Mouse (Mus musculus) forebrain, embryonic 11.5 days (tissue): ENCODE measurements around the gene Lig4. TPM values are rescaled to one million over a fixed set of nuclear protein-coding genes. Genes with fewer than 3 reads are reported as not detected.

Source experiments
- ATAC-seq: fragments of 200-750 bp; cut with Nextera tagmentation; replicated peaks from 2 replicates; pipeline ENCODE4 v1.8.0; 2017; ENCODE audit warnings: moderate TSS enrichment; ENCODE audit not compliant: low FRiP score
- DNase-seq: peaks from one replicate; pipeline ENCODE4 v3.0.0-alpha.2; 2017; ENCODE audit warnings: low spot score
- H3K27ac ChIP-seq: fragments of 300-500 bp; sonication (generic); 2 replicates; pipeline ENCODE4 v1.5.1; 2014; ENCODE audit warnings: low read depth, low read length
- H3K27me3 ChIP-seq: fragments of 300-500 bp; sonication (generic); 2 replicates; pipeline ENCODE4 v1.6.1; 2014; ENCODE audit warnings: mild to moderate bottlenecking, low read length, mixed read lengths; ENCODE audit not compliant: control insufficient read depth, insufficient read depth
- H3K36me3 ChIP-seq: fragments of 300-500 bp; sonication (generic); 2 replicates; pipeline ENCODE4 v1.6.1; 2014; ENCODE audit warnings: mild to moderate bottlenecking, low read length, moderate library complexity, mixed read lengths; ENCODE audit not compliant: control insufficient read depth, insufficient read depth
- H3K4me1 ChIP-seq: fragments of 300-500 bp; sonication (generic); replicated peaks from 2 replicates; pipeline ENCODE4 v1.6.1; 2014; ENCODE audit warnings: low read length, mixed read lengths; ENCODE audit not compliant: control insufficient read depth, insufficient read depth
- H3K4me2 ChIP-seq: fragments of 300-500 bp; sonication (generic); 2 replicates; pipeline ENCODE4 v1.6.1; 2014; ENCODE audit warnings: low read depth, mild to moderate bottlenecking, low read length, moderate library complexity, mixed read lengths; ENCODE audit not compliant: severe bottlenecking
- H3K4me3 ChIP-seq: fragments of 300-500 bp; sonication (generic); 2 replicates; pipeline ENCODE4 v1.5.1; 2014; ENCODE audit warnings: low read depth, low read length
- H3K9ac ChIP-seq: fragments of 300-500 bp; sonication (generic); 2 replicates; pipeline ENCODE4 v1.6.1; 2014; ENCODE audit warnings: low read length
- H3K9me3 ChIP-seq: fragments of 300-500 bp; sonication (generic); 2 replicates; pipeline ENCODE4 v1.6.1; 2016; ENCODE audit warnings: low read length, mixed read lengths; ENCODE audit not compliant: control insufficient read depth
- WGBS: fragments of 180-500 bp; shearing (Covaris S2); extraction: QIAGEN DNeasy Blood & Tissue Kit; methylation state at CpG from one replicate; pipeline ENCODE4 v1.1.7; 2014; 5-methylcytosine and 5-hydroxymethylcytosine counted together
- polyA plus RNA-seq: library from polyadenylated mRNA; unstranded; fragments of >200 nt; fragmentation: Nextera tagmentation; extraction: Ambion mirVana; gene quantifications from 2 replicates; pipeline ENCODE4 v1.2.1, GENCODE M21; 2014

The Lig4 gene
- polyA plus RNA-seq, 1 experiment from 2014 or later, result 10.0 TPM

- 73% methylated on average over 10 of the region's 10 CpGs for WGBS
Measured at GRCm38 (mm10) chr8:9949134-9949890, 28.2 kb downstream of the Lig4 start.

GRCm38 (mm10) chr8:9935574-9935973, 41.9 kb downstream of the Lig4 start:
- Histone ChIP-seq H3K27ac (no peak overlapping the region), H3K9me3 (no peaks in the 10 kb centered on the region), H3K4me2 (no peak overlapping the region), H3K27me3 (no peaks in the 10 kb centered on the region), H3K4me1 (no peaks in the 10 kb centered on the region), H3K9ac (no peak overlapping the region), H3K36me3 (no peaks in the 10 kb centered on the region), H3K4me3 (no peak overlapping the region)
- WGBS, result 72% methylated on average over 7 of the region's 7 CpGs
- ATAC-seq (0 out of 2 replicates have a peak, but pooled peaks have one; percentile 36), DNase-seq (no peak)

More at GRCm38 (mm10) chr8:9949134-9949890, 28.2 kb downstream of the Lig4 start:
- no peaks in the 10 kb centered on the region for H3K27me3 ChIP-seq
- no peaks in the 10 kb centered on the region for H3K9me3 ChIP-seq
- ATAC-seq (no peak), DNase-seq (no peak)
- H3K27ac ChIP-seq, result no peak overlapping the region
- H3K4me2 ChIP-seq, result no peak overlapping the region
- H3K36me3 ChIP-seq, result no peaks in the 10 kb centered on the region
- no peaks in the 10 kb centered on the region for H3K4me1 ChIP-seq
- H3K4me3 ChIP-seq, result no peak overlapping the region
- no peak overlapping the region for H3K9ac ChIP-seq

GRCm38 (mm10) chr8:9934891-9935565, 42.5 kb downstream of the Lig4 start:
- ATAC-seq (peak; percentile 58; the same call in 1 of the 2 replicates), DNase-seq (peak; percentile 60)
- 41% methylated on average over 10 of the region's 10 CpGs for WGBS
- Histone ChIP-seq H3K4me3 (no peak overlapping the region), H3K4me2 (no peak overlapping the region), H3K36me3 (no peaks in the 10 kb centered on the region), H3K4me1 (no peaks in the 10 kb centered on the region), H3K9ac (no peak overlapping the region), H3K9me3 (no peaks in the 10 kb centered on the region), H3K27ac (no peak overlapping the region), H3K27me3 (no peaks in the 10 kb centered on the region)

- Histone ChIP-seq H3K27ac (no peak overlapping the region), H3K36me3 (no peaks in the 10 kb centered on the region), H3K27me3 (no peaks in the 10 kb centered on the region), H3K9ac (no peak overlapping the region), H3K4me2 (no peak overlapping the region), H3K4me3 (no peak overlapping the region), H3K4me1 (no peaks in the 10 kb centered on the region), H3K9me3 (no peaks in the 10 kb centered on the region)
- no peak for DNase-seq
- ATAC-seq, result no peak
Measured at GRCm38 (mm10) chr8:9932711-9933110, 44.8 kb downstream of the Lig4 start.

GRCm38 (mm10) chr8:9929746-9930445, 47.6 kb downstream of the Lig4 start:
- DNase-seq (no peak), ATAC-seq (no peak)
- 86% methylated on average over 14 of the region's 14 CpGs for WGBS
- no peak overlapping the region for H3K9ac ChIP-seq
- H3K36me3 ChIP-seq, result no peaks in the 10 kb centered on the region
- H3K27me3 ChIP-seq, result no peaks in the 10 kb centered on the region
- no peak overlapping the region for H3K27ac ChIP-seq
- no peak overlapping the region for H3K4me3 ChIP-seq
- no peak overlapping the region for H3K4me2 ChIP-seq
- H3K4me1 ChIP-seq, result no peaks in the 10 kb centered on the region
- no peaks in the 10 kb centered on the region for H3K9me3 ChIP-seq

Other genes starting within 250 kb of the Lig4 start
- gene Fam155a, start 206.5 kb downstream of the Lig4 start, polyA plus RNA-seq, result 3.2 and 3.4 TPM in 2 replicates
- gene Gm10217, start 113.4 kb downstream of the Lig4 start, polyA plus RNA-seq, result not detected in 2 replicates
- 20.5 and 23.1 TPM in 2 replicates for gene Abhd13, start within 50 bp of the Lig4 start, polyA plus RNA-seq
- 0.12 and 0.37 TPM in 2 replicates for gene Tnfsf13b, start 28.8 kb upstream of the Lig4 start, polyA plus RNA-seq
- 1.3 and 1.6 TPM in 2 replicates for gene Myo16, start 176.2 kb upstream of the Lig4 start, polyA plus RNA-seq